Mouse (Mus musculus) spleen, adult 2 months (tissue): ENCODE data around the gene Mrtfb.

Experiments
- CTCF ChIP-seq: fragments of 200-500 bp; IDR thresholded peaks from 2 replicates; pipeline ENCODE4 v1.5.1; 2011; ENCODE audit warnings: mild to moderate bottlenecking, inconsistent platforms; ENCODE audit not compliant: insufficient read depth, insufficient read length, insufficient replicate concordance; ENCODE audit errors: extremely low read depth
- POLR2A ChIP-seq: fragments of 200-500 bp; IDR thresholded peaks from 2 replicates; pipeline ENCODE4 v1.6.1; 2011; ENCODE audit warnings: low read depth, low read length, inconsistent platforms

GRCm38 (mm10) chr16:13276709-13277399 is 20.6 kb downstream of the Mrtfb start:
- no peak for TF ChIP-seq CTCF
- no peak for TF ChIP-seq POLR2A
